ENCODE assay signal across 27 mouse cellular contexts in the genomic region with DNA sequence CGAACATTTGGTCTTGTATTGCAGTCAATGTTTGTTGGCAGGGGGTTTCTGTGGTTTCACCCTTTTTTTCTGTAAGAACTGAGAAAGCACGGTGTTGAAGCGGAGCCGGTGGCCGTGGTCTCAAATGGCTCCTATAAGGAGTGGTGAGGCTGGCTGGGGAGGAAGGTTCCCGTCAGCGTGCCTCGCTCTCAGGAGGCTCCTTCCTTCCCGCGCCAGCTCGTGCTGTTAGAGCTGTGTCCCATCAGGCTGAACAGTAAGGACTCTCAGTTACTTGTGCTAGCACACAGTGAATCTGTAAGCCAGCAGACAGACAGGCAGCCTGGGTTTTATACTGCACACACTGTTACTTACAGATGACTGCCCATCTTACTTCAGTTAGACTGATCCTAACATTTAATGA. TPM values are rescaled to one million over a fixed set of nuclear protein-coding genes. Genes with fewer than 3 reads are reported as not detected.
A peak's percentile ranks its signal among the peaks of the same experiment; 100 is the strongest.
DNase-seq lines count a peak whose midpoint lies in the region; ATAC-seq and TF ChIP-seq lines count a peak whose summit lies in the region.
"Had no signal": no experiment of that assay in that cellular context is flagged by ENCODE, and none has a peak within 500 bp of the region (broad histone marks: within the 10 kb centered on the region; RNA-seq: fewer than 3 reads in every experiment).

No protein-coding gene starts in this region.

- H3K27ac ChIP-seq in heart, adult 2 months = no peak overlapping the region
- peak overlapping the region; percentile 81 for H3K27ac ChIP-seq in spleen, adult 2 months (ENCODE audit: insufficient read depth, low read length)
- 0 out of 2 replicates have a peak overlapping the region, but pooled peaks have one; percentile 25 for H3K27ac ChIP-seq in bone marrow, adult 2 months (ENCODE audit: control insufficient read depth, insufficient read depth, low read depth, low read length, poor library complexity)
- H3K27ac ChIP-seq: hindbrain, embryonic 13.5 days; limb, embryonic 10.5 days; midbrain, embryonic 12.5 days; stomach, postnatal 0 days had no signal

- no peak for TF ChIP-seq POLR2A in heart, adult 2 months (IDR thresholded peaks at IDR 0.05; ENCODE audit: insufficient read depth, low read depth, low read length)
- no peak for TF ChIP-seq POLR2A in spleen, adult 2 months (IDR thresholded peaks at IDR 0.05; ENCODE audit: low read depth, low read length)
- TF ChIP-seq POLR2A in bone marrow, adult 2 months (IDR thresholded peaks at IDR 0.05; ENCODE audit: borderline replicate concordance, control insufficient read depth, low read depth, low read length) = no peak

- no peaks in the 10 kb centered on the region for H3K27me3 ChIP-seq in heart, adult 2 months (ENCODE audit: control insufficient read depth, insufficient read depth, low read length)
- H3K27me3 ChIP-seq in spleen, adult 2 months (ENCODE audit: control insufficient read depth, insufficient read depth, low read length) = no peaks in the 10 kb centered on the region
- H3K27me3 ChIP-seq: heart, embryonic 12.5 days; hindbrain, embryonic 13.5 days had no signal

- intact Hi-C loops in heart, adult 2 months (cut with DNase I) = no loop called here

- TF ChIP-seq EP300 in heart, adult 2 months (IDR thresholded peaks at IDR 0.05; ENCODE audit: insufficient read depth, low read depth, low read length) = no peak

- H3K79me2 ChIP-seq in heart, adult 2 months (replicated peaks; ENCODE audit: control insufficient read depth, insufficient read depth, low read length) = peaks cover 4% of the 10 kb centered on the region

- peak; percentile 36 for ATAC-seq in activated CD4-positive, CD25-positive, alpha-beta regulatory T cell, adult 4 months
- ATAC-seq: forebrain, embryonic 14.5 days had no signal

- 88% methylated on average over 11 of the region's 11 CpGs for WGBS in heart, adult 2 months
- WGBS in spleen, adult 2 months = 36% methylated on average over 11 of the region's 11 CpGs
- WGBS in bone marrow, adult 2 months = 73% methylated on average over 11 of the region's 11 CpGs

- H3K4me1 ChIP-seq in heart, adult 2 months (ENCODE audit: control insufficient read depth, insufficient read depth, low read length) = no peaks in the 10 kb centered on the region; the same call in 1 of the 2 replicates
- H3K4me1 ChIP-seq in spleen, adult 2 months (ENCODE audit: control insufficient read depth, insufficient read depth, insufficient read length) = peaks cover 11% of the 10 kb centered on the region; the same call in 1 of the 2 replicates
- H3K4me1 ChIP-seq in bone marrow, adult 2 months (ENCODE audit: control insufficient read depth, insufficient read depth, low read length) = no peaks in the 10 kb centered on the region; the same call in 1 of the 2 replicates
- H3K4me1 ChIP-seq: hindbrain, embryonic 13.5 days; limb, embryonic 10.5 days had no signal

- peak; percentile 1 to 10 for DNase-seq in heart, adult 2 months
- DNase-seq in heart, adult 9 months (ENCODE audit: low spot score in 2 of 2) = no peak
- no peak for DNase-seq in spleen, adult 2 months (ENCODE audit: low read depth in 1 of 2, low spot score in 2 of 2)
- DNase-seq in spleen, adult 18-20 months = no peak
- no peak for DNase-seq in testis, postnatal 14 days (ENCODE audit: low spot score)
- DNase-seq: adrenal gland, adult 8-10 months; gastrocnemius, postnatal 25 days; kidney, adult 8-10 months; kidney, postnatal 25 days; lung, embryonic 14.5 days; lung, postnatal 4 days; retina, postnatal 1 day had no signal

- no peak for TF ChIP-seq CTCF in heart, adult 2 months (IDR thresholded peaks at IDR 0.05)
- TF ChIP-seq CTCF in spleen, adult 2 months (IDR thresholded peaks at IDR 0.05; ENCODE audit: extremely low read depth, insufficient read depth, insufficient read length, insufficient replicate concordance) = no peak
- no peak for TF ChIP-seq CTCF in bone marrow, adult 2 months (IDR thresholded peaks at IDR 0.05; ENCODE audit: control insufficient read depth, insufficient read depth, low read length)

- no peak overlapping the region for H3K9ac ChIP-seq in heart, adult 2 months (ENCODE audit: low read depth, low read length)
- H3K9ac ChIP-seq: heart, embryonic 12.5 days; hindbrain, embryonic 13.5 days; lung, embryonic 14.5 days; midbrain, embryonic 12.5 days had no signal

- H3K4me3 ChIP-seq in heart, adult 2 months = no peak overlapping the region
- H3K4me3 ChIP-seq in spleen, adult 2 months (ENCODE audit: extremely low read depth, insufficient read depth, insufficient read length) = no peak overlapping the region
- H3K4me3 ChIP-seq in bone marrow, adult 2 months (replicated peaks; ENCODE audit: control insufficient read depth, low read depth, low read length) = no peak overlapping the region
- H3K4me3 ChIP-seq: erythroblast, embryonic 14.5 days; heart, embryonic 12.5 days; hindbrain, embryonic 13.5 days; limb, embryonic 10.5 days; midbrain, embryonic 12.5 days had no signal

- peaks cover 2% of the 10 kb centered on the region for H3K36me3 ChIP-seq in heart, adult 2 months (ENCODE audit: control insufficient read depth, insufficient read depth, low read length)
- peaks cover 52% of the 10 kb centered on the region for H3K36me3 ChIP-seq in spleen, adult 2 months (ENCODE audit: control insufficient read depth, insufficient read depth, low read length)

RNA-seq across cellular contexts. Expression of gene Clta, which starts 18.5 kb away (rescaled TPM):
- total RNA-seq in heart, adult 2 months (2021) = 10 to 100 TPM; 75.8 to 78.6 TPM
- 64.6 and 68.4 TPM in 2 replicates for polyA plus RNA-seq in heart, adult 2 months (2012; rRNA removed)
- 183 and 235 TPM in 2 replicates for polyA plus RNA-seq in spleen, adult 2 months (2012; rRNA removed)
- polyA plus RNA-seq in activated CD4-positive, CD25-positive, alpha-beta regulatory T cell, adult 4 months (2017; shearing (Covaris generic)) = 100 to 1,000 TPM; 109 to 116 TPM
- 114 and 168 TPM in 2 replicates for polyA plus RNA-seq in bone marrow, adult 2 months (2011; ENCODE audit: insufficient read depth, insufficient read length, low replicate concordance, missing spikeins)

RNA-seq across cellular contexts. Expression of gene Ccin, which starts 39.5 kb away (rescaled TPM):
- not detected for total RNA-seq in heart, adult 2 months (2021)
- polyA plus RNA-seq in heart, adult 2 months (2012; rRNA removed) = 0.15 and 0.16 TPM in 2 replicates
- 0.04 and 0.12 TPM in 2 replicates for polyA plus RNA-seq in spleen, adult 2 months (2012; rRNA removed)
- polyA plus RNA-seq in activated CD4-positive, CD25-positive, alpha-beta regulatory T cell, adult 4 months (2017; shearing (Covaris generic)) = under 1 TPM in 1 of 2 experiments, not detected in 1; 0.24 TPM
- not detected in 2 replicates for polyA plus RNA-seq in bone marrow, adult 2 months (2011; ENCODE audit: insufficient read depth, insufficient read length, low replicate concordance, missing spikeins)
- total RNA-seq: adrenal gland, adult 8-10 months; gastrocnemius, postnatal 25 days; heart, postnatal 25 days; layer of hippocampus, adult 8-10 months; liver, adult 2 months; monocyte, adult 5-6 weeks had no signal
- polyA plus RNA-seq: erythroblast, embryonic 14.5 days; forebrain, embryonic 14.5 days; hindbrain, embryonic 13.5 days; inflammation-experienced regulatory T-cells, adult 6 months; limb, embryonic 10.5 days; liver, adult 2 months; lung, embryonic 14.5 days; midbrain, embryonic 12.5 days; neural tube, embryonic 11.5 days; stomach, postnatal 0 days had no signal

Comparison
In these comparisons a context has a peak if more than half of its experiments do, and no peak if none do; other contexts are left out.
1. DNase-seq: peak in heart, adult 2 months (2 of 2); none in heart, adult 9 months (0 of 2), spleen, adult 2 months (0 of 2), spleen, adult 18-20 months (0 of 2) and testis, postnatal 14 days (single experiment).